Mouse (Mus musculus) cerebellum, postnatal 14 days (tissue): ENCODE results near the gene Gab2.
A peak's percentile ranks its signal among the peaks of the same experiment; 100 is the strongest.

Source experiments
- DNase-seq, 2 experiments: peaks; one replicate each; pipeline ENCODE4 v3.0.0; 2021; ENCODE audit warnings: mixed read lengths in 2 of 2

Gene Gab2

DNA sequence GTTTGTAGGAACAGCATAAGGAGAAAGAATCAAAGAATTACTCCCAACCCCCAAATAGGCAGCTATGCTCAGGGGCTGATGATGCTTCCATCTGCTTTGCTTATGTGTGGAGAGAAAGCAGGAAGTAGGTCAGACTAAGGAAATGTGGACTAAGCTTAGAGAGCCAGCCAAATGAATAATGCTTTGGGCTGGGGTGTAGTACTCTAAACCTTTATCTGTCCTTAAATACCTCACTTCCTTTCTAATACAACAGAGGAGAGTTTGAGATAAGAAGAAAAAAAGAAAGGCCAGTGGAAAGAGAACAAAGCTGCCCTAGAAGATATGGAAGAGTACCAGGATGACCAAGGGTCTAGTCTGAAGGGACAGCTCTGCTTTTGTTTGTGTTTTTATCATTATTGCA is 189.0 kb downstream of the Gab2 start:
- DNase-seq: no peak

DNA sequence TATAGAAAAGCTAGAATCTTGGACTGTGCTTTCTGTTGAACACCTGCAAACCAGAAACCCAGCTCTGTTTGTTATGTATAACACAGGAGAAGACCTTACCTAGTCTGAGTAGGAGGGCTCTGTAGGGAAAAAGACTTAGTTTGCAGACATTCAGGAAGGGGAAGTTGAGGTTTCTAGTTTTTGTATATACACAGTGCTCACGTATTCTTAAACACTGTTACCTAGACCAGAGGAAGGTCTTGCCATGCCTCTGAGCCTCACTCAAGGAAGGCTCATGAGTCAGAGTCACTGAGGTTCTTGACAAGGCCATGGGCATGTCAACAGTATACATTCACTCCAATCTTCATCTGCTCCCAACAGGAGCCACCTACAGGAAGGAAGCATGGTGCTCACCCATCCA is 189.7 kb downstream of the Gab2 start:
- no peak for DNase-seq

DNA sequence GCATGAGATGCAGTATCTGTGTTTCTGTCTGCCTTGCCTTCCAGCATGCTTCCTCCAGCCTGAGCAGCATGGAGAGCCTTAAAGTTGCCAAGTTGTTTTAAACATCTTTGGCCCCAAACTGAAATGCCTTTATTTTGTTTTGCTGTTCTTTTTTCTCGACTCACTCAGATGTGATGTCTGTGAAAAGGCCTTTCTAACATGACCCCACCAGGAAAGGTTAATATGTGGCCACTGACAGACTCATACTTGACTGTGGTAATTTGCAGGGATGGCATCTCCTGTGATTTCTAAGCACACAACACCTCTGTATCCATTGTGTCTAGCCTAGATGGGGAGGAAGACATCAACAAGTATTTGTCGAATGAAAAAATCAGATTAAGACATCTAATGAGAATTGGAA is 215.6 kb downstream of the Gab2 start:
- no peak for DNase-seq

DNA sequence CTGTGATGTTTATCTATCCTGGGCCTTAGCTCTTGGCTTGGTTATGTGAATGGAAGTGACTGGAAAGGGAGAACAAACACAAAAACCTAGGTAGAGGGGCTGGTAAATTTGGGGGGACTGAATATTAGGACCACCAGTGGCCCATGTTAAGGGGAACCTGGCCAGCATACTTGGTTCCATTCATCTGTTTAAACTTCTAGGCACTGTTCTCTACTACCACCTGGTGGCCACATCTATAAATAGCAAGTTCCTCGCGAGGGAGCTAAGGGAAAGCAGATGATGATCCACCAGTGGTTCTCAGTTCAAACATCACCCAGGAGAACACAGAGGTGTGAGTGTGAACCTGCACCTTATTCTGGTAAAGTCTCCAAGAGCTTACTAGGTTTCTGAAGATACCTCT is 216.1 kb downstream of the Gab2 start:
- peak; percentile 76 to 78 for DNase-seq

DNA sequence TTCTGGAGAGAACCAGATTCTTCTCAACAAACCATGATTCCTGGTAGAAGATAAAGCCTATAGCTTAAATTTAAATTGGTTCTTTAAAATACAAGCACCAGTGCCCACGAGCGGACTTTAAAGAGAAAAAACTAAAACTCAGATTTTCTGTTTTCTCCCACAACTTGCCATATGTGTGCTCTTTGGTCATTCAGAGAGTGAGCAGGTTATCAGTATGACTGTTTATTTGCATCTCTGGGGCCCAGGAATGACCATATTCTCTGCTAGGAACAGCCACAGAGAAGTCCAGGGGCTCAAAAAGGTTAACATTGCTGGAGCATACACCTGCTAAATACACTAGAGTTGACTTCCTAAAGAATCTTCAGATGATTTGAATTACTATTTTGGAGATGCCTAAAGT is 216.9 kb downstream of the Gab2 start:
- no peak for DNase-seq

DNA sequence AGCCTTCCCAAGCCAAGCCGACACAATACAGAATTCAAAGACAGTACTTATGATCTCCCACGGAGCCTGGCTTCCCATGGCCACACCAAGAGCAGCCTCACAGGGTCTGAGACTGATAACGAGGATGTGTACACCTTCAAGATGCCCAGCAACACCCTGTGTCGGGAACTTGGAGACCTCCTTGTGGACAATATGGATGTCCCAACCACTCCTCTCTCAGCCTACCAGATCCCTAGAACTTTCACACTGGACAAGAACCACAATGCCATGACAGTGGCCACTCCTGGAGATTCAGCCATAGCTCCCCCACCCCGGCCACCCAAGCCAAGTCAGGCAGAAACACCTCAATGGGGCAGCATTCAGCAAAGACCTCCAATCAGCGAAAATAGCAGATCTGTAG is 217.6 kb downstream of the Gab2 start:
- no peak for DNase-seq

DNA sequence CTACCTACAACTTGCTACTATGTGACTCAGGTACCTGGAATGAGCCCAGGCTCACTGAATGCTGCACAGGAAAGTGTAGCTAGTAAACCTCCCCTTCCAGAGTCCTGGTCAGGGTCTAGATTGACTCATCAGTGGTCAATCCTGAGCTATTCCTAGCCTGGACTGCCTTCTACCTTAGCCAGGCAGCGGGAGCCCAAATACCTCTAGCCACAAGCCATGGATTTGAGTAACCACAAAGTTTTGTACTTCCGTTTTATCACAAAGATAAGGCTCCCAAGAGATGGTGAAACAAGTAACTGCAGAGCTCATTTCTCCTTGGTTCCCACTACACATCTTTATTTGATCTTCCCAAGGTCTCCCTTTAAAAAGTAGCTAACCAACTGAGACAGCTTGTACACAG is 219.5 kb downstream of the Gab2 start:
- no peak for DNase-seq

DNA sequence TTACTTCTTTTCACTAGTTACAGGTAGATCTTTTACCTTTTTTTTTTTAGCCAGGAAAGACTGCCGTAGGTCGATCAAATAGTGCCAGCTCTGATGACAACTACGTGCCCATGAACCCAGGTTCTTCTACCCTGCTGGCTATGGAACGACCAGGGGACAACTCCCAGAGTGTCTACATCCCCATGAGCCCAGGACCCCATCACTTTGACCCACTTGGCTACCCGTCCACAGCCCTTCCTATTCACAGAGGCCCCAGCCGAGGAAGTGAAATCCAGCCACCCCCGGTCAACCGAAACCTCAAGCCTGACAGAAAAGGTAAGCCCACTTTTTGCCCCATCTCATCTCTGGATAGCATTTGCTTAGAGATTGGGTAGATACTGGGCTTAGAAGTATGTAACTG is 219.9 kb downstream of the Gab2 start:
- no peak for DNase-seq

DNA sequence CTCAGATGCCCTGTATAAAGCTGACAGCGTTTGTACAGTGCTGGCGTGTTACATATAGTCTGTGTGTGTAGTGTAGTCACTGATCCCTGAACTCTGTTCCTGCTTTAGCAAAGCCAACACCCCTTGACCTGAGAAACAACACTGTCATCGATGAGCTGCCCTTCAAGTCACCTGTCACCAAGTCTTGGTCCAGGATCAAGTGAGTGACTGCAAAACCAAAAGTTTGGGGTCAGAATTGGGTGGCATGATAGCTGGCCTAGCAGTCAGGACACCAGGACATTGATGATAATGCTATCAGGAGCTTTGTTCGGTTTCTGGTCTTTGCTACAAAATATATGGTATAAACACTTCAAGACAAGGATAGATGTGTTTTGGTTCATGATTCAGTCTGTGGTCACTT is 220.9 kb downstream of the Gab2 start:
- DNase-seq: no peak

DNA sequence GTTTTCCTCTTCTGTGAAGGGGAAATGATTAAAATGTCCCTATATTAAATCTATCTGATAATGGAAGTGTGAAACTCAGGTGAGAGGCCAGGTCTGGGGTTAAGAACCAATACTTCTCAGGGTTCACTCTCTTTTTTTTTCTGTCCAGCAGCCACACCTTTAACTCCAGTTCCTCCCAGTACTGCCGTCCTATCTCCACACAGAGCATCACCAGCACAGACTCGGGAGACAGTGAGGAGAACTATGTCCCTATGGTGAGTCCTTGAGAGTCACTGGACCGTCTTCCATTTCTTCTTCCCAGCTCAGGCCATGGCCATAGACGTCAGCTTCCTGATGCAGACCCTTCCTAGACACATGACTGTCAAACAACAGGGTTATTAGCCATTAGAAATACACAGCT is 221.5 kb downstream of the Gab2 start:
- no peak for DNase-seq

DNA sequence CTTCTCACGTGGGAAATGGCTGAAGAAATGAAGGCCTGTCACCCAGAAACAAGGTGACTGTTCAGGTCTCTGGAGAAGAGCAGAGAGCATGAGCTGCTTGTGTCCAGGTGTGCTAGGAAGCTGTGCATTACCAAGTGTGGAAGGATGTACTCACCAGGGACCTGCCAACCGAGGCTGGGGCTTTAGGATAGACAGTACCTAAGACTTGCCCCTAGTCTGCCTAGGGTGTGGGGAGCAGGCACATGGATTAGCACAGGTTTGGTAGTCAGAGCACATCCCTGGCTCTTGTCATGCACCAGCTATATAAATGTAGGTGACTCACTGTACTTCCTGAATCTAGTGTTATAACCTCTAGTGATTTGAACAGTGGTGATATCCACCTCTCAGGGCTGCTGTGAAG is 222.2 kb downstream of the Gab2 start:
- DNase-seq: no peak

DNA sequence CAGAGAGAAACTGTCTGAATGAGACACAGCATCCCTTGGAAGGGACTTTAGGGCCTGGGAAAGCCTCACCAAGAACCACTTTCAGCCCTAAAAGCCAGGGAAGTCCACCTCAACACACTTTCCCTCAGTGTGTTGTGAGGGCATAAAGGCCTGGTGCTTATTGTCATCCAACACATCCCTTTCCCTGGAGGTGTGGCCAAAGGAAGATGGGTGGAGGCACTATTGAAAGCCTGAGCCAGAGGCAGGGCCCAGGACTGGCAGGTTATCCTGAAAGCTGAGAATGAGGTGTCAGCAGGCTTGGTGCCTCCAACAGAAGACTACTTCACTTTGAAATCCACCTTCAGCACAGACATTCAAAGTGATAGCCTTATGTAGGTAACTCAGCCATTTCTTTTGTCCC is 223.1 kb downstream of the Gab2 start:
- no peak for DNase-seq

DNA sequence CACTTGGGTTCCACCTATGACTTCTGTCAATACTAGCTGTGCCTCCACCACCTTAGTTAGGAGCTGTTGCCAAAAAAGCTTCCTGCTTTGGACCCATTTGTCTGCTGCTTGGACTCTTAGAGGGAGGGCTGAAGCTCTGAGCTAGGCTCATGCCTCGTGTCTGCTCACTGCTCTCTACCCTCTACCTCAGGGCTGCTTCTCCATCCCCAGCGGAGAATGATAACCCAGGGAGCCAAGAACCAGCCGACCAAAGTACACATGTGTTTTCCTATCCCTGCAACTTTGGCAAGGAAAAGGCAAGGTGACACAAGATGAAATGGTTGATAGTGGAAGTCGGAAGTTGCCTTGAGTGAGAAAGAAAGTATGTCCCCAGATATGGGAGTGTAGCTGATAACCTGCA is 223.8 kb downstream of the Gab2 start:
- DNase-seq: no peak

DNA sequence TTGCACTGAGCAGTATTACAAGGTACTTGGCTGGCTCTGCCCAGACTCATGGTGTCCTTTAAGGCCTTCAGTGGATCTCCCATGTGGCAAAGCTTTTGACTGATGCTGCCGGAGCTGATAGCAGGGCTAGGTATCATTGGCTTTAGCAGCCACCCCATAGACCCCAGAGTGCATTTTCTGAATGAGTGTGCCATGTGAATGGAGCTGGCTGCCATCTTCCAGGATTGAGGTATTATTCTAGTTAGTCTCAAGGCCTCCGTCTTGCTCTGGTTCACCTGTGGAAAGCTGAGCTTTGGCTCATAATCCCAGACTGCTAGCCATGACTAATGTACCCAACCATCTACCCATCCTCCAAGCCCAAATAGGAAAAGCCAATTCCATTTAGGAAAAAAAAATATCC is 225.4 kb downstream of the Gab2 start:
- DNase-seq: no peak

DNA sequence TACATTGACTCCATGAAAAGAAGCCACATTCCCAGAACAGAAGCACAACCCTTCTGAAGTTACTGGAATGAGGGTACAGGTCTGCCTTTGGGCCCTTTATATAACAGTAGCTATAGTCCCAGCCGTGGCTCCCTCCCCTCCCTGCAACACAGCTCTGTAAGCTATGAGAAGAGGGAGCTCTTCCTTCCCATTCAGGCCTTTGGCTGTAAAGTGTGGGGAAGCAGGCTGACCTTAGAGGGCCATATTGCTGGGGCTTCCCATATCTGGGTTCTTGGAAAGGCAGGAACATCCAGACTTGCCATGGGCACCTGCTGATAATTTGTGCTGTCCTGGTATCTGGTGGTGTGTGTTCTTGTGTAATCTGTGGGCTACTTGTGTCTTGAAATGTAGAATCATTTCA is 226.2 kb downstream of the Gab2 start:
- no peak for DNase-seq

DNA sequence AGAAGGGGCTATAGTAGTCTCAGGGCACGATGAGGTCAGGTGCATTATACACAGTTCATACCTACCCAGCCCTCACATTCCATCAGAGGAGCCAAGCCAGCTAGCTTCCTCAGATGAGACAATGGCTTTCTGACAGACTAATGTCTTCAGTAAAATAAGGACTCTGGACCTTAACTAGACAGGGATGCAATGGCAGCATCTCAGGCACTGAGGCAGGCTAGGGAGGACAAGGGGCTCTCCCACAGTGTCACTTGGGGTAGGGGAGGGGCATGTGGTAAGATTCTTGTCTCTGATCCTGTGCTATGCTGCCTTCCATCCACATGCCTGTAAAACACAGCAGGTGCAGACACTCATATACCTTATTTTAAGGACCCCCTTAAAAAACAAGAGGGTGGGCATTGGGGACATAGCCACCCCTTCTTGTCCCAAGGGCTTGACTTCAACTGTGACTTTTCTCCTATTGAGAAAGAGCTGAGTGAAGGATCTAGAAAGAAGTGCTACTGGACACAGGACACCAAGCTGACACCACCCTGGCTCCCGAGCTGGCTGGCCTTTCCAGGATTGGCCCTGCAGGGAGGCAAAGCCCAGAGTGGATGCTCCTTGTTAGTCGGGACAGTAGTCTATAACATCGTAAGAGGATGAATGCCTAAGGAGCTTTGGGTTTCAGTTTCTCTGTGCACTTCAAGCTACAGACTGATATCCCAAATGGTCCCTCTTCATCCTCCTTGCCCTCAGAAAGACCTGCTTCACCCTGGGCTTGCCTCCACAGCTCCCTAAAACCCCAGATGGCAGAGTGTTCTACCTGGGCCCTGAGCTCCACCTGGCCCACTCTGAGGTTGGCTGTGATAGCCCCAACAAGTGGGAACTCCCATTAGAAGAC is 228.3 kb downstream of the Gab2 start:
- DNase-seq: no peak

DNA sequence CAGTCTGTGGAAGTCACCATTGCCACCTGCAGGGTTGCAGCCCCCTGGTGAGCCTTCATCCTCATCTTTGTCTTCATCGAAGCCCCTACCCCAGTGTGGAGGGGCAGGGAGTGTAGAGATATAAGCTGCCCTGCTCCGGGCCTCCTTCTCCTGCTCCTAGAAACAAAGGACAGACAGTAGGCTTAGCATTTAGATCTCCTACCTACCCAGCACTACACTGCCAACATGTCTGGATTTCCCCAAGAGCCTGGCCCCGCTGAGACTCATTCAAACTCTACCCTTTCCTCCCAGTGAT is 228.9 kb downstream of the Gab2 start:
- DNase-seq: no peak

DNA sequence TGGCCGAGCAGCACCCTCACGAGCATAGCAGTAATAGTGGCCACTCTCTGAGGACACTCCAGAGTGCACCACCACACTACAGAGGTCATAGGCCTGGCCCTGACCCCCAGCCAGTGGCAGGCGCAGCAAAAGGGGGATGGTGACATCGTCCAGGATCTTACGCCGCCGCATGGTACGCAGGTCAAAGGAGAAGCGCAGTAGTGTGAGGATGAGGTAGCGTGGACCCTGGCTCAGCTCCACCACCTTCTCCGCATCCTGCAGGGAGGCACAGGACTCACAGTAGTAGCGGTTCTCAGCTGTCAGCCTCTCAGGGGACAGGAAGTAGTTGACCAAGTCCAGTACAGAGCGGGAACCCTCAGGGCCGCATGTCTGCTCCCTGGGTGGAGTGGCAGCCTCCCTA is 230.2 kb downstream of the Gab2 start:
- DNase-seq: no peak

DNA sequence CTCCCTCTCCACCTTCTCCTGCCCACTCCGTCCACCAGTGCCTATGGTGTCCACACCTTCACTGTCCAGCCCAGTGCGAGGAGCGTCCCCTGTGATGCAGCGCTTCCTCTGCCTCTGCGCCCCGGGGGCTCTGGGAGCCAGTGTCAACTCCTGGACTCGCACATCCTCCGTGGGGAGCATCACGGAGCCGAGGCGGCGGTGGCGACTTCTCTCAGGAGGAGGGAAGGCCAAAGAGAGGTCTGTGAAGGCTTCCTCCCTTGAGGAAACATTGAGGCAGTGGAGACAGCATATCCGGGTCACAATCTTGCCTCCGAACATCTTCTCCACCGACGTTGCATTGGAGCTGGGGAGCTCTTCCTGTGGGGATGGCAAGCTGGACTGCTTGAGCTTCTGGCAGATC is 230.8 kb downstream of the Gab2 start:
- no peak for DNase-seq

DNA sequence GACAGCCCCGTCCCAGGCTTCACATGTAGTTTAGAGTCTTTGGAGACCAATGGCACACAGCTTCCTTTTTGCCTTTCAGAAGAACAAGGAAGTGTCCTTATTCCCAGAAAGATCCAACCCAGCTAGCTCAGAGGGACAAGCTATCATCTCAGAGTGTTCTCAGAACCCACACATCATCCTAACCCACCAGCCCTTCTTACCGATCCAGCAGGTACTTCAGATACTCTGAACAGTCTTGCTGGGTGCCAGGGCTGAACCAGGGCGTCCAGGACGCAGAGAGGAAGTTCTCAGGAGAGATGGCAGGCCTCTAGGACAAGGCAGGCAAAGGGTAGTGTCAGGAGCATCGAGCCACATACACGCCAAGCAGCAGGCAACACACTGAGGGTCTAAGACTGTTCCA is 231.5 kb downstream of the Gab2 start:
- no peak for DNase-seq

DNA sequence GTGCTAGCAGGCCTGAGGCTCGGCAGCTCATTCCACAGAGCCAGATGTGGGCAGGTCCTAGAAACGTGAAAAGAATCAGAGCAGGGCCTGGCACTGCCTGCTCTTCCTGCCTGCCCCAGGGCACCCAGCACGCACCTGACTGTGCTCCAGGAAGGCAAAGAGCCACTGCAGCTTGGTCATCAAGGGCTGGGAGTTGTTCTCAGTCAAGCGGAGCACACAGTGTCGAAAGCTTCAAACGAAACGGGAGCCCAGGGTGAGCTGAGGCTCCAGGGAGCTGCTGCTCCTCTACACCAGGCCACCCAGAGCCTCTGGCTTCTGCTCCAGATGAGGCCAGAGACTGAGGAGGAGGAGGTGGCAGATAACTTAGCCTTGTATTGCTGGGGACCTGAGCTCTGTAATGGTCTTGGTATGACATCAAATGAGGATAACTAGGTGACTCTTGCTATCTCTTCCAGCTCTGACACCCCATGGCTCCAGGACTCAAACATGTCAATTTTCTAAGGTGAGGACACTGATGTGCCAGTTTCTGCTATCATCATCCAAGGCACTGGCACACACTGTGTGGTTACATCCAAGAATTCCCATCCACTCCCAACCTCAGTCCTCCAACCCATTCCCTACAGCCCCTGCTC is 232.1 kb downstream of the Gab2 start:
- no peak for DNase-seq

DNA sequence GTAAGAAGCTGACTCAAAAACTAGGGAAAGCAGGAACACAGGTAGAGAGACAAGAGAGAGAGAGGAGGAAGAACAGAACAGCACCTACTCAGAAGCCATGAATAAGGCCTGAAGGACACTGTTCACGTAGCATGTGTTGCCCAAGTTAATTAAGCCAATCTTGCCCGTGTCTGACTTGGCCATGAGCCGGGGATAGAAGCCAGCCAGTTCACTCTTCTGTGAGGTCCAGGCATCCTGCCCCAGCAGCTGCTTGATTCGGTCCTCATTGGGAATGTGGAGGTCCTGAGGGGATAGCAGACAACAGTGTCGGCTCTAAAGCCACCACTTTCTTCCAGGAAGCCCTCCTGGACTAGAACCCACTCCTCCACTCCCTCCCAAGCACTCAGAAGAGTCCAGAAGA is 233.3 kb downstream of the Gab2 start:
- DNase-seq: peak; percentile 67 to 77

DNA sequence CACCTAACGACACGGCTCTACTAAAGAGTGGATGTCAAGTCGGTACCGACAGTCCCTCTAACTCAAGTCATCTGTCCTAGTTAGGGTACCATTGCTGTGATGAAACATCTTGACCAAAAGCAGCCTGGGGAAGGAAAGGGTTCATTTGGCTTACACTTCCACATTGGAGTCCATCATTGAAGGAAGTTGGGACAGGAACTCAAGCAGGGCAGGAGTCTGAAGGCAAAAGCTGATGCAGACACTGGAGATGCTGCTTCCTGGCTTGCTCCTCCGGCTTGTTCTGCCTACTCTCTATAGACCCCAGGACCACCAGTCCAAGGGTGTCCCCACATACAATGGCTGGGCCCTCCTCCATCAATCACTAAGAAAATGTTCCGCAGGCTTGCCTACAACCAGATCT is 234.3 kb downstream of the Gab2 start:
- no peak for DNase-seq

DNA sequence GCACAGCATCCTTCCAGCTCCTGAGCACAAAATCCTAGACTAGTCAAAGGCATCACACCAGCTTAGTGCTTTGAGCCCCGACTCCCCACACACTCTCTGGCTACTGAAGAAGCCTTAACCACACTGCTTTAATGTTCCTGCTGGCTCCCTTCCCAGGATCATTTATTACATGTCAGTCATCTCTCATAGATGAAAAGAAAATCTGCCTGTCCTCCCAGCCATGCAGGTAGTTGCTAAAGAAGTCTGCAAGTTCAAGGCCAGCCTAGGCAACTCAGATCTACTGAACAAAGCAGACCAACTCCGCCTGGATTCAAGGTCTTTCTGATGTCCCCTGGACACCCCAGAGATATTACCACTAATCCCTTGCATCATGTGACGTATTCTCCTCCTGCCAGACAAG is 236.3 kb downstream of the Gab2 start:
- DNase-seq: no peak

DNA sequence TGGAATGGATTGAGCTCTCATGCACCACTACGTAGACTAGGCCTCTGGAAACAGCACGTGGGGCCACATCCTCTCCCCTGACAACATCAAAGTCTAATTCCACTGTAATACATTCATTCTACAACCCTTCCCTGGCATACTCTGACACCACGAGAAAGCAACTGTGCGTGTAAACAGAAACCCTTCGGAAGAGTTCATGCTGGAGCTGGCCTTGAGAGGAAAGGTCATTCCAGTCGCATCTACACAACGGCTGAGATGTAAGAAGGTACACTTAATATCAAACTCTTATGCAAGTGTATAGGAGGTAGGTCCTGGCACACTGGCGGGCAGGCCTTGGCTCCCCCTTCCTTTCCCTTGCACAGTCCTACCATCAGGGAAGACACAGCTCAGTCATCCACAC is 243.0 kb downstream of the Gab2 start:
- no peak for DNase-seq
